Mouse (Mus musculus): ENCODE results near the gene Cep83.
A peak's percentile ranks its signal among the peaks of the same experiment; 100 is the strongest.

Cep83 gene

GRCm38 (mm10) chr10:94827890-94828733, 139.7 kb downstream of the Cep83 start:
- DNase-seq: no peak

DNA sequence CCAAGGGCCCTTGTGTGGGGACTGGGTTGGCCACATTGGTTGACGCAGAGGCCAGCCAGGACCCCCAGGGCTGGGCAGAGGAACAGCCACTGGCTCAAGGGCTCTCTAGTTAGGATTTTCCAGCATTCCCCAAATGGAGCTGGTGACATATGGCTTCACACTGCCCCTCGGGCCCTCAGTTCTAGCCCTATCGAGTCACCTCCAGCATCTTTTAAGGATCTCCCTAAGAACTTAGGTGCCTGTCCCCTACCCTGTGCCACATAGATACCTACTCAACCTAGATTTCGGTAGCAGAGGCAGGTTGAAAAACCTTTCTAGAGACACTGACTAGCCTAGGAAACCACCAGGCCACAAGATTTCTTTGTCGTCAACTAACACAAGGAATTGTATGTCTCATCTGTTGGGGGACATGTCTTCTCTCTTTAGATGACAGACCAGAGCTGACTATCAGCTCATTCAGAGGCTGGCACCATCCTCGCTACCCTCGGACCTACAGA, 140.3 kb downstream of the Cep83 start:
- DNase-seq: no peak

DNA sequence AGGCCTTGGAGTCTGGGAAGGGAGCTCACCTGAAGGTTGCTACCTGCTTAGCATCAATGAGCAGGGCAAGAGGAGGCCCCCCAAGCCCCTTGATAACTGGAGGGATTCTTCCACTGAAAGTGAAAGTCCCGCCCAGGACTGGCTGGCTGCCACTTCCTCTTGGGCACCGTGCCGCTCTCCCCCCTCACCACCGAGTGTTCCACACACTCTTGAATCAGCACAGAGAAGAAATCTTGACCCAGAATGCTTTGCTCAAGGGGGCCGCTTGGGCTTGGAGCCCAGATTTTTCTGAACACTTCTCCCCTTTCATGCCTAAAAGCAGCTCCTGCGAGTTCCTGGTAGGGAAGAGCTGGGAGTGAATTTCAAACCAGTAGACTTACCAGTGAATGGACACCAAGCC, 141.0 kb downstream of the Cep83 start:
- peak; percentile 30 to 44 for DNase-seq

DNA sequence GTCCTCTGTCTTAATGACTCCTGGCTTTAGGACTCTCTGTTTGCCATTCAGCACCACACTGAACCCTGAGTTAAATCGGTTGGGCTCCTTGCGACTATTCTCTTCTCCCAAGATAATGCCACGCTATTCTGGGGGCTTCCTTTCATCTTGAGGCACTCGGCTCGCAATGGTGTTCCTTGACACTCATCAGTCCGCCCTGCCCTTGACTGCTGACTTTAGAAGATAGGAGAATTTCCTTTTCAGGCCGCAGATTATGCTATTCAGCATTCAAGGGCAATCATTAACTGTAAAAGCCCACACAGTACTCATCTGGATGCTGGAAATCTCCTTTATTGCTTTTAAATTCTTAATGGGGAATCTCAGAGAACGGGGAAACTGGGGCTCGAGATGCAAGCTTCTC, 147.4 kb downstream of the Cep83 start:
- DNase-seq: no peak

All from cerebellum, adult 18-20 months (tissue).